Mouse (Mus musculus): ENCODE data around the gene Pabpn1l.
A peak's percentile ranks its signal among the peaks of the same experiment; 100 is the strongest.

DNA sequence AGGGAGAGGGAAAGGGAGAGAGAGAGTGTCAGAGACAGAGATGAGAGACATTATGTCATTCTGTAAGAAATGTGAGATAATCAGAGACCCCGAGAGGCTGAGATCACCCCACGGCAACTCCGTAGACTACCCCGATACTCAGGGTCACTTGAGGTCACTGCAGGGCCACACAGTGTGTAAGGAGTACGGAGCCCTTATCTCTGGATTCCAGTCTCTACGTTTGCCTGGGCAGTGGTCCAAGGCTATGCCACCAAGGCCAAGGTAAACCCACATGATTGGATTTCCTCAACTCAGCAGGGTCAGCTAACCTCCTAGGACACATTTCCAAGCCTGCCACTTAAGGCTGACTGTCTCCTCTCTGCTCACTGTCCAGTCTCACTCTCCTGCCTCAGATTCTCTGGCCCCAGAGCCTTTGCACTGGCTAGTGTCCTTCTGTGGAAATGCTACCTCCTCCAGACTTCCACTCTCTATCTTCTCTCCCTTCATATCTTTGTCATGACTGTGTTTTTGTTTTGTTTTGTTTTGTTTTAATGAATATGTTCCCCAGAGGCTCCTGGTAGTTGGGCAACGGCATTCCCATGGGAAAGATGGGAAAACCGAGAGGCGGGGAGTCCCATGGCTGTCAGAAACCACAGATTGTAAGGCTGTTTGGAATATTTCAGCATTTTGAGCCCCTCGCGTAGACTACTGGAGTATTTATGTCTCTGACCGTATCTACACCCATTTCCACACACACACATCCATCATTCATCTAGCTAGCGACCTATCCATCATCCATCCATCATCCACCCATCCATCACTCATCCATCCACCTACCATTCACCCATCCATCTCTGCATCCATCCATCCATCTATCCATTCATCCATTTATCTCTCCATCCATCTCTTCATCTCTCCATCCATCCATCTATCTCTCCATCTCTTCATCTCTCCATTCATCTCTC lies 33.8 kb upstream of the Pabpn1l start:
- TF ChIP-seq CTCF (IDR thresholded peaks at IDR 0.05; ENCODE audit: low read depth, low read length) (no peak), GATA2 (IDR thresholded peaks at IDR 0.05; ENCODE audit: borderline replicate concordance, low read depth, low read length) (no peak), TAL1 (conservative IDR thresholded peaks at IDR 0.05; ENCODE audit: low read depth, low read length) (0 out of 2 replicates have a peak, but pooled peaks have one; percentile 13), POLR2AphosphoS5 (IDR thresholded peaks at IDR 0.05; ENCODE audit: insufficient replicate concordance, low read depth, low read length) (no peak; the same call in 1 of the 2 replicates), GATA1 (IDR thresholded peaks at IDR 0.05; ENCODE audit: borderline replicate concordance, low read length) (no peak)
